Mouse (Mus musculus) neural tube, embryonic 11.5 days (tissue): Measurements from ENCODE around the gene Mmp10. TPM values are rescaled to one million over a fixed set of nuclear protein-coding genes. Genes with fewer than 3 reads are reported as not detected.

ENCODE experiments used
- ATAC-seq: fragments of 200-750 bp; cut with Nextera tagmentation; 2 replicates; pipeline ENCODE4 v1.8.0; 2017; ENCODE audit warnings: moderate number of reproducible peaks, mild to moderate bottlenecking, moderate TSS enrichment, moderate library complexity; ENCODE audit not compliant: insufficient read depth, low FRiP score, low TSS enrichment
- DNase-seq: peaks from one replicate; pipeline ENCODE4 v3.0.0-alpha.2; 2015; ENCODE audit warnings: low spot score
- H3K27ac ChIP-seq: fragments of 300-500 bp; sonication (generic); 2 replicates; pipeline ENCODE4 v1.5.1; 2014; ENCODE audit warnings: low read depth, mild to moderate bottlenecking, low read length
- H3K27me3 ChIP-seq: fragments of 300-500 bp; sonication (generic); 2 replicates; pipeline ENCODE4 v1.6.1; 2014; ENCODE audit warnings: mild to moderate bottlenecking, low read length, mixed read lengths; ENCODE audit not compliant: control insufficient read depth, insufficient read depth
- H3K36me3 ChIP-seq: fragments of 300-500 bp; sonication (generic); 2 replicates; pipeline ENCODE4 v1.6.1; 2014; ENCODE audit warnings: mild to moderate bottlenecking, low read length, moderate library complexity, mixed read lengths; ENCODE audit not compliant: control insufficient read depth, insufficient read depth
- H3K4me1 ChIP-seq: fragments of 300-500 bp; sonication (generic); 2 replicates; pipeline ENCODE4 v1.6.1; 2014; ENCODE audit warnings: low read length, mixed read lengths; ENCODE audit not compliant: control insufficient read depth, insufficient read depth
- H3K4me2 ChIP-seq: fragments of 300-500 bp; sonication (generic); 2 replicates; pipeline ENCODE4 v1.6.1; 2014; ENCODE audit warnings: low read depth, mild to moderate bottlenecking, moderate library complexity
- H3K4me3 ChIP-seq: fragments of 300-500 bp; sonication (generic); 2 replicates; pipeline ENCODE4 v1.5.1; 2014; ENCODE audit warnings: low read depth, low read length
- H3K9ac ChIP-seq: fragments of 300-500 bp; sonication (generic); 2 replicates; pipeline ENCODE4 v1.6.1; 2014; ENCODE audit warnings: mild to moderate bottlenecking, low read length
- H3K9me3 ChIP-seq: fragments of 300-500 bp; sonication (generic); 2 replicates; pipeline ENCODE4 v1.6.1; 2016; ENCODE audit warnings: low read length; ENCODE audit not compliant: control insufficient read depth
- WGBS: fragments of 180-500 bp; shearing (Covaris S2); extraction: QIAGEN DNeasy Blood & Tissue Kit; methylation state at CpG from one replicate; pipeline ENCODE4 v1.1.7; 2014; 5-methylcytosine and 5-hydroxymethylcytosine counted together
- polyA plus RNA-seq: library from polyadenylated mRNA; unstranded; fragments of >200 nt; fragmentation: Nextera tagmentation; extraction: Ambion mirVana; gene quantifications from 2 replicates; pipeline ENCODE4 v1.2.1, GENCODE M21; 2014

The Mmp10 gene
- not detected in 2 replicates for polyA plus RNA-seq

DNA sequence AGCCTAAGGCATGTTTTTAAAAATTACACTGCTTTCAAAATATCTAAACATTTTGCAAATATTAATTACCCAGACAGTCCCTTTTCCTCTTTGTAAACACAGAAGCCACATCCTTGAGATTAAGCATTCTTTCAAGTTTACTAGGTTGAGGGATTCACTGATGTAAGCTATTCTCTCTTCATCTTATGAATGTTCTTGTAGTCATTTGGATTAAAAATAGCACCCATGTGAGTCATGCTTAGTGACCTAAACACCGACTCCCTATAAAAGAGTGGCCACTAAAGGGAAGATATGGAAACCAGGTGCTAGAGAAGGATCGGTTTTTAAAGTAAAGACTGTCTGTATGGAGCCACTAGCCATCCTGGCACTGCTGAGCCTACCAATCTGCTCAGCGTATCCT is at the start of gene Mmp10:
TSS of gene Mmp10 (plus strand) at position 302 of the 400 bp plus-strand sequence.
- DNase-seq (no peak), ATAC-seq (no peak)
- Histone ChIP-seq H3K9me3 (no peaks in the 10 kb centered on the region), H3K4me3 (no peak within 1 kb of the TSS), H3K27me3 (no peaks in the 10 kb centered on the region), H3K9ac (no peak within 1 kb of the TSS), H3K4me1 (no peaks in the 10 kb centered on the region), H3K27ac (no peak within 1 kb of the TSS), H3K4me2 (no peak within 1 kb of the TSS), H3K36me3 (no peaks in the 10 kb centered on the region)
- WGBS, result 94% methylated on average over 3 of the region's 3 CpGs

DNA sequence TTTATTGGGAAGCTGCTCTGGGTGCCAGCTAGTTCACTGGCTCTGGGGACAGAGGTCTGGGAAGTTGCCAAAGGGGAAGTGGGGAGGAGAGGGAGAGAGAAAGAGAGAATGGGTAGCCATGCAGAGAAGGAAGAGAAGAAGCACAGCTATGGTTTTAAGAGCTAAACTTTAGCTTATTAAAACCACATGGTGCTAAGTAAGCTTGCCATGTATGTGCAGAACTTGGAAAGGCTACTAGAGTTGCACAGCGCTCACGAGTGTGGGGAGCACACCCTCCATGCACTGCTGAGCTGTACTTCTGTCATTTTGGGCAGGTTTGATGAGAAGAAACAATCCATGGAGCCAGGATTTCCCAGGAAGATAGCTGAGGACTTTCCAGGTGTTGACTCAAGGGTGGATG is 48.9 kb upstream of the Mmp10 start:
- no peak overlapping the region for H3K9ac ChIP-seq
- ATAC-seq, result no peak
- WGBS, result 82% methylated on average over 2 of the region's 2 CpGs
- H3K27ac ChIP-seq, result no peak overlapping the region
- H3K36me3 ChIP-seq, result no peaks in the 10 kb centered on the region
- no peak overlapping the region for H3K4me2 ChIP-seq
- no peak overlapping the region for H3K4me3 ChIP-seq
- H3K27me3 ChIP-seq, result no peaks in the 10 kb centered on the region
- H3K9me3 ChIP-seq, result no peaks in the 10 kb centered on the region
- no peak for DNase-seq
- no peaks in the 10 kb centered on the region for H3K4me1 ChIP-seq

DNA sequence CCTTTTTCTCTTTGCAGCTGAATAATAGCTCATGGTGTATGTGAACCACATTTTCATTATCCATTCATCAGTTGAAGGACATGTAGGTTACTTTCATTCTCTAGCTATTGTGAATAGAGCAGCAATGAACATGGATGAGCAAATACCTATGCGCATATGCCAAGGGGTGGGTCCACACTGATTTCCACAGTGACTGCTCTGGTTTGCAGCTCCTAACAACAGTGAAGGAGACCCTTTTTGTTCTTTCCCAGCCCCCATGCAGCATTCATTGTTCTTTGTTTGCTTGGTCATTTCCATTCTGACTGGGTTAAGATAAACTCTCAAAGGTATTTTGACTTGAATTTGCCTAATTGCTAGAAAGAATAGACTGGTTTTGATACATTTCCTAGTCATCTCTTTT is 31.9 kb upstream of the Mmp10 start:
- H3K4me2 ChIP-seq, result no peak overlapping the region
- DNase-seq (no peak), ATAC-seq (no peak)
- no peak overlapping the region for H3K4me3 ChIP-seq
- H3K27me3 ChIP-seq, result no peaks in the 10 kb centered on the region
- no peaks in the 10 kb centered on the region for H3K4me1 ChIP-seq
- H3K9me3 ChIP-seq, result no peaks in the 10 kb centered on the region
- H3K36me3 ChIP-seq, result no peaks in the 10 kb centered on the region
- H3K9ac ChIP-seq, result no peak overlapping the region
- WGBS, result 90% methylated on average over 1 of the region's 1 CpGs
- H3K27ac ChIP-seq, result no peak overlapping the region

DNA sequence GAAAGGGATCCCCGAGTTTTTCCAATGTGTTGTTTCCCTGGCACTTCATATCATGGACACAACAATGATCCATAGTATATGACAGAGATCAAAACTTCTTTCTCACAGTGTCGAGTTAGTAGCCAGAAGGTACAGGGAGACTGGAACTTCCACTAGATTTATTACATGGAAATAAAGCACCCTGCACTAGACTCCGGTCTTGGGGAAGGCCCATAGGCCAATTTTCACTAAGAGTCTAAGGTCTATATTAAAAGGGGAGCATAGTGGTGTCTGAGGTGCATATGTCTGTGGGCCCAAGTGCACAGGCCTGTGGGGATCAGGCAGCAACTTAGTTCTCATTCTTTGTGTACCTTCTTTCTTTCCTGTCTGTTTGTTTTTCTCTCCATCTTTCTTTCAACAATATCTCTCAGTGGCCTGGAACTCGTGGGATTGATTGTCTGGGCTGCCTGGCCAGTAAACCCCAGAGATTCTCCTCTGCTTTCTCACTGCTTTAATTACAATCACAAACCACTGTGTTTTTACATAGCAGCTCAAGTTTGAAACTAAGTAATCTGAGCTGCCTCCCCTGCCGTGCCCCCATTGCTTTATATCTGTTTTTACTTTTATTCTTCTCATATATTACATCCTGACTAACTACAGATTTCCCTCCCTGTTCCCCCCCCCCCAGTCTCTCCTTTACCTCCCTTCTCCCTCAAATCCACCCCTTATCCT is 18.3 kb upstream of the Mmp10 start:
- Histone ChIP-seq H3K4me1 (no peaks in the 10 kb centered on the region), H3K9me3 (no peaks in the 10 kb centered on the region), H3K27ac (no peak overlapping the region), H3K36me3 (no peaks in the 10 kb centered on the region), H3K4me2 (no peak overlapping the region), H3K4me3 (no peak overlapping the region), H3K9ac (no peak overlapping the region), H3K27me3 (no peaks in the 10 kb centered on the region)
- 72% methylated on average over 5 of the region's 5 CpGs for WGBS
- DNase-seq (no peak), ATAC-seq (no peak)

- DNase-seq (no peak), ATAC-seq (no peak)
- Histone ChIP-seq H3K36me3 (no peaks in the 10 kb centered on the region), H3K4me1 (no peaks in the 10 kb centered on the region), H3K27ac (no peak overlapping the region), H3K4me3 (no peak overlapping the region), H3K4me2 (no peak overlapping the region), H3K9ac (no peak overlapping the region), H3K9me3 (no peaks in the 10 kb centered on the region), H3K27me3 (no peaks in the 10 kb centered on the region)
- 85% methylated on average over 3 of the region's 3 CpGs for WGBS
These were observed 1.0 kb upstream of the Mmp10 start for GRCm38 (mm10) chr9:7501138-7501537.

DNA sequence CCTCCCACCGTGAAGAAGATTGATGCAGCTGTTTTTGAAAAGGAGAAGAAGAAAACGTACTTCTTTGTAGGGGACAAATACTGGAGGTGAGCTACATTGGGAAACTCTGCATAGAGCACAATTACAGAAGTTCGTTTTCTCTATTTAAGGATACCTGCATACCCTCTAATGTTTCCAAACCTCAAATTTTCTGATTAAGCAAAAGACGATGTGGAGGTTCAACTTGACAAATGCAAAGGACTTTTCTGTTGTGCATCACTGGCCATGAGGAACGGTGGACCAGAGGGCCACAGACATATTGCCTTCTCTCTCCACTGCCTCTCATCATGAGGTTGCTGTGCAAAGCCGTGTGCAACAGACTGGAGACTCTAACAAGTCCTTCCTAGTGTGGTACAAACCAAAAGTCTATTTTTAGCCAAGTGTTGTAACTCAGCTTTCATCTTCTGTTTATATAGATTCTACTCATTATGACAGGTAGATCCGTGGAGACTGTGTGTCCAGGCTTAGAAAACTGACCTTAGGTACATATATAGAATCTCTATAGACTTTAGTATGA is 5.2 kb downstream of the Mmp10 start:
- ATAC-seq, result no peak
- H3K27me3 ChIP-seq, result no peaks in the 10 kb centered on the region
- no peak overlapping the region for H3K4me2 ChIP-seq

DNA sequence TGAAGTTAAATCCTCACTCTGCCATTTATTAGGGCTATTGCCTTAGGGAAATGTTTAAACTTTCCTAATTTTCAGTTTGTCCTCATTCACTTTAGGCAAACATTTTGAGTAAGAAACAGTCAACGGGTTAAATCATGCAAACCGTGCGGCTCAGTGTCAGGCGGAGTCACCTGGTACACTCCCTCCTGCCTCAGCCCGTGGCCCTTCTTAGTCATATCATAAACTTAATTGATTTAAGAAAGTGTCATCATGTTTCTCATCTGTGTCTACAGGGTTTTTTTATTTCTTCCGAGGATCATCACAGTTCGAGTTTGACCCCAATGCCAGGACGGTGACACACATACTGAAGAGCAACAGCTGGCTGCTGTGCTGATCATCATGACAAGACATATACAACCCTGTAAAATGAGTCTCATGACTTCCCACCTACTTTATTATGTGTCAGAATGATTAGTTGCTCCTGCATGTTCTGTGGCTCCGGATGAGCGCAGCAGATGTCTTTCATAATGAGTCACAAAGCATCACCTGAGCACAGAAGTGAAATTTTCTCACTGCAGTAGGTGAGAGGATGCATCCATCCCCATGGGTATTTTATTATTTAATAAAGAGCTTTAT is 7.6 kb downstream of the Mmp10 start:
- no peaks in the 10 kb centered on the region for H3K4me1 ChIP-seq
- no peaks in the 10 kb centered on the region for H3K36me3 ChIP-seq
- no peak overlapping the region for H3K4me3 ChIP-seq
- H3K9ac ChIP-seq, result no peak overlapping the region
- no peak for ATAC-seq
- no peak overlapping the region for H3K27ac ChIP-seq
- WGBS, result 86% methylated on average over 10 of the region's 10 CpGs
- no peaks in the 10 kb centered on the region for H3K27me3 ChIP-seq
- H3K9me3 ChIP-seq, result no peaks in the 10 kb centered on the region
- no peak for DNase-seq
- H3K4me2 ChIP-seq, result no peak overlapping the region

More for the DNA sequence above, 5.2 kb downstream of the Mmp10 start:
- DNase-seq, result no peak
- Histone ChIP-seq H3K4me3 (no peak overlapping the region), H3K27ac (no peak overlapping the region), H3K4me1 (no peaks in the 10 kb centered on the region), H3K36me3 (no peaks in the 10 kb centered on the region), H3K9ac (no peak overlapping the region), H3K9me3 (no peaks in the 10 kb centered on the region)
- WGBS, result 85% methylated on average over 7 of the region's 7 CpGs

DNA sequence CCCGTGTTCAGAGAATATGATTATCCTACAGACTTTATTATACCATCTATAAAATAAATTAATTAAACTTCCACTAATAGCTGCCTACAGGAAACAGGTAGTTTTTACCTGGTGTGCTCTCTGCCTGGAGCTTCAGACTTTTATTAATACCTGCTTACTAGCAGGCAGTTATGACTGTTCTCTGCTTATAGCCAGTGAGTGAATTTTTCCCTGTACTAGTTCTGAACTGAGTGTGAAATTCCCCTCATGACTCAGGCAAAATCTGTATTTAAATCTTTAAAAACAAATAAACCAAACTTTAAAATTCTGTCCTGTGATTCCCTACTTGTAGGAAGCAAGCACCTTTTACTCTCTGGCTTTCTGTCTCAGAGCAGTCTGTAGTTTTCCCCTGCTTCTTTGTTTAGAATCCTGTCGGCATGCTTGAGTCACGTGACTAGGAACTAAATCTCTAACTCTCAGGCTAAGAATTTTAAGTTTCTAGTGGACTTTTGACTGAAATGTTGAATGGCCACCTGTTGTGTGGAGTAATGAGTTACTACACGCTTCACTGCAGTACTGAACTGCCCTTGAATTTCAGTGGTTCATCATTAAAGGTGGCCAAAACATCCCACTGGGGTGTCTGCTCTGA is 15.9 kb downstream of the Mmp10 start:
- no peaks in the 10 kb centered on the region for H3K36me3 ChIP-seq
- no peaks in the 10 kb centered on the region for H3K4me1 ChIP-seq
- no peak overlapping the region for H3K4me2 ChIP-seq
- DNase-seq (no peak), ATAC-seq (no peak)
- no peak overlapping the region for H3K4me3 ChIP-seq
- H3K27ac ChIP-seq, result no peak overlapping the region
- H3K9me3 ChIP-seq, result no peaks in the 10 kb centered on the region
- no peak overlapping the region for H3K9ac ChIP-seq
- 74% methylated on average over 4 of the region's 4 CpGs for WGBS
- H3K27me3 ChIP-seq, result no peaks in the 10 kb centered on the region
